Mouse (Mus musculus) hindbrain, embryonic 15.5 days (tissue): Measurements from ENCODE around the gene Bex6. TPM values are rescaled to one million over a fixed set of nuclear protein-coding genes. Genes with fewer than 3 reads are reported as not detected.

Experiments
- ATAC-seq: fragments of 200-750 bp; cut with Nextera tagmentation; 2 replicates; pipeline ENCODE4 v1.8.0; 2017; ENCODE audit warnings: low read depth, moderate number of reproducible peaks, moderate TSS enrichment; ENCODE audit not compliant: low FRiP score
- H3K27ac ChIP-seq: fragments of 300-500 bp; sonication (generic); replicated peaks from 2 replicates; pipeline ENCODE4 v1.5.1; 2015; ENCODE audit warnings: mild to moderate bottlenecking, inconsistent platforms
- H3K27me3 ChIP-seq: fragments of 300-500 bp; sonication (generic); 2 replicates; pipeline ENCODE4 v1.6.1; 2015; ENCODE audit warnings: control low read depth, inconsistent platforms
- H3K36me3 ChIP-seq: fragments of 300-500 bp; sonication (generic); 2 replicates; pipeline ENCODE4 v1.6.1; 2015; ENCODE audit warnings: control low read depth, inconsistent platforms
- H3K4me1 ChIP-seq: fragments of 300-500 bp; sonication (generic); replicated peaks from 2 replicates; pipeline ENCODE4 v1.6.1; 2015; ENCODE audit warnings: control low read depth, inconsistent platforms
- H3K4me2 ChIP-seq: fragments of 300-500 bp; sonication (generic); 2 replicates; pipeline ENCODE4 v1.6.1; 2015; ENCODE audit warnings: moderate library complexity, mild to moderate bottlenecking, inconsistent platforms
- H3K4me3 ChIP-seq: fragments of 300-500 bp; sonication (generic); 2 replicates; pipeline ENCODE4 v1.5.1; 2015; ENCODE audit warnings: mild to moderate bottlenecking, inconsistent platforms
- H3K9ac ChIP-seq: fragments of 300-500 bp; sonication (generic); 2 replicates; pipeline ENCODE4 v1.6.1; 2015; ENCODE audit warnings: inconsistent platforms
- H3K9me3 ChIP-seq: fragments of 300-500 bp; sonication (generic); 2 replicates; pipeline ENCODE4 v1.6.1; 2016; ENCODE audit warnings: control low read depth, inconsistent platforms
- WGBS: fragments of 180-500 bp; shearing (Covaris S2); methylation state at CpG from one replicate; pipeline ENCODE4 v1.1.7; 2015; 5-methylcytosine and 5-hydroxymethylcytosine counted together
- polyA plus RNA-seq: library from polyadenylated mRNA; unstranded; fragments of >200 nt; fragmentation: Nextera tagmentation; extraction: Ambion mirVana; gene quantifications from 2 replicates; pipeline ENCODE4 v1.2.1, GENCODE M21; 2015

Bex6 gene
- polyA plus RNA-seq, 1 experiment from 2014 or later: not detected

DNA sequence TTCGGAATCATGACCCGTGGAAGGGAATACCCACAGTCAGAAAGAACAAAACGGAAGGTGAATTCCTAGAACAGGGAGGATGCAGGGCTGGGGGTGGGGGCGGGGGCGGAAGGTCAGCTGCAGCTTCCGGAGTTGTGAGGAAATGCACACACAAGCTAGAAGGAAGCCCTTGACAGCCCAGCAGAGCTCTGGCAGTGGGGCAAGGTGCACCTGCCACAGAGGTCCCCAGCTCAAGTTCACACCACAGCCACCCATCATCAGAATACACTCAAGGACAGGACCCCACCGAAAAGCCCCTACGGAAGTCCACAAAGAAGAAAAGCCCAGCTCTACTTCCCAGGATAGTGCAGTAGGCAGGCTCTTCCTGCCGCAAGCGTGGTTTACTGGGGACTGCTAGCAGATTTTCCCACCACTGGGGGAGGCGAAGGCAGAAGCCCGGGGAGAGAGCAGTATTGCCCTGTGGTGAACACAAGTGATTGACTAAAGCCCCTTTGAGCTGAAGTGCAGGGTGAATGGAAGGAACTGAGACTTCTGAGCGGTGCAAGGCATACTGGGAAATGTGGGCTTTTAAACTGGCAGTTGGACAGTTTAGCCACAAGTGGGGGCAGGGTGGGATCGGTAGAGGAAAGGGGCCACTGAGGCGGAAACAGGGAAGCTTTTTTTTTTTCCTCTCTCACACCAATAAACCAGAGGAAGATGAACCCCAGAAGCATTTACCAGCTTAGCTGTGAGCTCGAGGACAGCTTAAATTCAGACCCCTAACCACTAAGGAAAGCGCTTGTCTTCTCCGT is 2.5 kb upstream of the Bex6 start:
- Histone ChIP-seq H3K27ac (no peak overlapping the region), H3K36me3 (no peaks in the 10 kb centered on the region), H3K4me3 (no peak overlapping the region), H3K9me3 (no peaks in the 10 kb centered on the region), H3K27me3 (no peaks in the 10 kb centered on the region), H3K4me2 (0 out of 2 replicates have a peak overlapping the region, but pooled peaks have one; percentile 14), H3K9ac (no peak overlapping the region), H3K4me1 (no peaks in the 10 kb centered on the region)
- WGBS: 57% methylated on average over 18 of the region's 18 CpGs
- no peak for ATAC-seq

DNA sequence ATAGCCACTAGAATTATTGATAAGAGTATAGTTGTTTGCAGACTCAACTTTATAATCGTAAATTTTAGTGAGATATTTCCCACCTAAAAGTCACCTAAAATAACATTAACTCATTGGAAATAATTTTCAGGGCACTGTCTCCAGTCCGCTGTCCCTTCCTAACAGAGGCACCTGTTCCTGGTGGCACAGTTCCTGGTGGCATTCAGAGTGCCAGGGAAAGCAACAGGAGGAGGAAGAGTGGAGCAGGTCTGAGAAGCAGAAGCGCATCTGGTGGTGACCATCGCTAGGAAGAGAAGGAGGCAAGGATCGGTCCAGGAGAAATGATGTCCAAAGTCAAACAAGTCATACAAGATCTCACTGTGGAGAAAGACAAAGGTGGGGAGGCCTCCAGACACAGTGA is 6.4 kb downstream of the Bex6 start:
- WGBS: 96% methylated on average over 5 of the region's 5 CpGs
- Histone ChIP-seq H3K4me1 (no peaks in the 10 kb centered on the region), H3K4me3 (no peak overlapping the region), H3K27me3 (no peaks in the 10 kb centered on the region), H3K9me3 (no peaks in the 10 kb centered on the region), H3K27ac (no peak overlapping the region), H3K4me2 (no peak overlapping the region), H3K9ac (no peak overlapping the region), H3K36me3 (no peaks in the 10 kb centered on the region)
- no peak for ATAC-seq

DNA sequence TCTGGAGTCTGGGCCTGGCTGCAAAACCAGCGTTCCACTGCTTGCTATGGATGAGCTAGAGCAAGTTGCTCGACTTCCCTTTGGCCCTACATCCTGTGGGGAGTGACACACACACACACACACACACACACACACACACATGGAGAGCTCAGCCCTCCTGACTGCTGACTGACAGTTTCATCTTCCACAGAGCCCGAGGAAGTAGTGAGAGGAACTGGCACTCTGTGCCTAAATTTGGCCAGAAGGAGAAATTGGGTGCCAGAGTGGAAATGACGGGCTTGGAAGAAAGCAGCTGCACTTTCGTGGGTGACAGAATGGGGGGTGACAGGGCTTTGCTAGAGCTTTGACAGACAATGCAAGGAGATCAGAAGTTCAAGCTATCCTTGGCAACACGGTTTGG is 9.5 kb downstream of the Bex6 start:
- H3K27ac ChIP-seq: no peak overlapping the region
- H3K4me3 ChIP-seq: no peak overlapping the region
- H3K4me2 ChIP-seq: no peak overlapping the region
- 61% methylated on average over 6 of the region's 6 CpGs for WGBS
- no peaks in the 10 kb centered on the region for H3K4me1 ChIP-seq
- no peaks in the 10 kb centered on the region for H3K9me3 ChIP-seq
- H3K27me3 ChIP-seq: no peaks in the 10 kb centered on the region
- no peak overlapping the region for H3K9ac ChIP-seq
- no peaks in the 10 kb centered on the region for H3K36me3 ChIP-seq
- no peak for ATAC-seq

DNA sequence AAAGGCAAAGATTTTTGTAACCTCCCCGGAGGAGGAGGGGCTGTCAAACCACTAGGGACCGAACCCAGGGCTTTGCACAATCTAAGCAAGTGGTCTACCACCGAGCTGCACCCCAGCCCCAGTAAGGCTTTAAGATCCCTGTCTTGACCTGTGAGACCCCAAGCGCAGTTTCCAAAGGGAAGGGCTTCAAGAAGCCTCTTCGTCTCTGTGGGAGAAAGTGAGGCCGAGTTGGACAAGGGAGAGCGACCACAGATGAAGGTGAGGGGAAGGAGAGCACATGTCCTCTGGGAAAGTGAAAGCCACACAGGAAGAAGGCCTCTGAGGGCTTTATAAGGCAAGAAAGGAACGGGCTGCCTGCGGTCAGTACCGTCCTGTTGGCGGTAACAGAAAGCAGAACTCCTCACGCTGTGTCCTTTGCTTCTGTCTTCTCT is 10.4 kb downstream of the Bex6 start:
- H3K4me1 ChIP-seq: no peaks in the 10 kb centered on the region
- no peak for ATAC-seq
- no peaks in the 10 kb centered on the region for H3K27me3 ChIP-seq
- H3K4me2 ChIP-seq: no peak overlapping the region
- no peak overlapping the region for H3K9ac ChIP-seq
- no peak overlapping the region for H3K4me3 ChIP-seq
- 62% methylated on average over 11 of the region's 12 CpGs for WGBS
- H3K36me3 ChIP-seq: no peaks in the 10 kb centered on the region
- H3K9me3 ChIP-seq: no peaks in the 10 kb centered on the region
- no peak overlapping the region for H3K27ac ChIP-seq

DNA sequence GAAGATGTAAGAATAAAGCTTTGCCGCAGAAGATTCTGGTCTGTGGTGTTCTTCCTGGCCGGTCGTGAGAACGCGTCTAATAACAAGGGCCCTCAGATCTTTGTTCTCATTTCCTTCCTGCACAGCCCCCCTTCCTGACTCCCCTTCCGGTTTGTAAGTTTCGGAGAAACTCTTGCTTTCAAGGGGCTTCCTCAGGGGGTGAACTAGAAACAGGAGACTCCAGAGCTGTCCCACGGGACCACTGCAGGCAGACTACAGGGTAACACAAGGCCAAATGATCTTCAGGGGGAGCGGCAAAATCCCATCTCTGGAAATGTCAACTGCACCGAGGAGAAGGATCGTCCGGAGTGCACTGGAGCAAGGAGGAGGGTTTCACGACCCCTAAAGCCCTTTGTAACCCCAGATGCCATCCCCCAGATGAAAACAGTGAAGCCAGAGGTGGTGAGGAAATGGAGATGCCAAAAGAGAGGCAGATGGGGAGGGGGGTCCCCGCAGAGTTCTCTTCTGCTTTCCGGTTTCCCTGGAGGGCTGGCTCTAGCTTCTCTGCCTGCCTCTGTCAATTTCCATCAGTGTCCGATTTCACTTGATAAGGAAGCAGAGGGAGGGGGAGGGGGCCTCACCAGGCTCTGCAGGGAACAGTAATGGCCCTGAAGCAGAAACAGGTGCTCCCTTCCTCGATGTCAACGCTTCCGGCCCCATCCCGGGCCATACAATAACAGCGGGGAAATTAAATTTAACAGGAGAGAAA is 20.8 kb downstream of the Bex6 start:
- Histone ChIP-seq H3K4me3 (peak overlapping the region; percentile 20), H3K9me3 (no peaks in the 10 kb centered on the region), H3K27ac (peak overlapping the region; percentile 70), H3K9ac (0 out of 2 replicates have a peak overlapping the region, but pooled peaks have one; percentile 16), H3K27me3 (no peaks in the 10 kb centered on the region), H3K4me1 (0 out of 2 replicates have a peak, but pooled peaks cover 5% of the 10 kb centered on the region), H3K4me2 (peak overlapping the region; percentile 47), H3K36me3 (no peaks in the 10 kb centered on the region)
- ATAC-seq: 0 out of 2 replicates have a peak, but pooled peaks have one; percentile 42
- whole genome bisulfite sequencing: 50% methylated on average over 21 of the region's 21 CpGs

DNA sequence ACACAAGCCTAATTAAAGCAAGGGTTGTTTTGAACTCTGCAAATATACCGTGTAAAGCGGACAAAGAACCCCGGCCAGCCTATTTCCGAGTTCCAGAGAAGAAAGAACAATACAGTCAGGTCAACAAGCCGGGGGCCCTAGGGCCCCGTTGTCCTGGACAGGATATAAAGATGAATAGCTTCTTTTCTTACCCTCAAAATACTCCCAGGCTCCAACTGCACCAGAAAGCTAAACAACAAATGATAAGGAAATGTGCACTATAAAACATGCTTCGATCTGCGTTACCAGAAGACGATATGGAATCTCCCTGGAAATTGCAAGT is 21.3 kb downstream of the Bex6 start:
- no peak overlapping the region for H3K9ac ChIP-seq
- ATAC-seq: 0 out of 2 replicates have a peak, but pooled peaks have one; percentile 8
- 0 out of 2 replicates have a peak overlapping the region, but pooled peaks have one; percentile 20 for H3K4me3 ChIP-seq
- peak overlapping the region; percentile 70; the same call in 1 of the 2 replicates for H3K27ac ChIP-seq
- H3K4me2 ChIP-seq: peak overlapping the region; percentile 47
- no peaks in the 10 kb centered on the region for H3K36me3 ChIP-seq
- no peaks in the 10 kb centered on the region for H3K27me3 ChIP-seq
- H3K9me3 ChIP-seq: no peaks in the 10 kb centered on the region
- 26% methylated on average over 9 of the region's 9 CpGs for WGBS
- H3K4me1 ChIP-seq: 0 out of 2 replicates have a peak, but pooled peaks cover 5% of the 10 kb centered on the region

DNA sequence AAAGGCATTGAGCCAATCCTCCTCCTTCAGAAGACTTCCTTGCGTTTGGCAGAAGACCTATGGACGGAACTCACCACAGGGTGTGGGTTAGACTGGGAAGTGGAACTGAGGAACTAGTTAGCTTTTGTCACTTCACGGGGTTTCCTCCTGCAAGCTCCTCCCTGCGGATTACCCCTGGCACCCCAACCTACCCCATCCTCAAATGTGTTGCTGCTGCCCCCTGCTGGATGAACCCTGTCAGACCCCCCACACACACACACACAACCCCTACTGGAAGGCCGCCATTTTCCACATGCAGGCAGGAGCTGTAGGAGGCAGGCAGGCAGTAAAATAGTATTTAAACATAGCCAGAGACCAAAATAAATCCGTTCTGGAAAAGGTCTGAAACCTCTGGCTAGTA is 23.1 kb downstream of the Bex6 start:
- ATAC-seq: no peak
- H3K9me3 ChIP-seq: no peaks in the 10 kb centered on the region
- H3K27me3 ChIP-seq: no peaks in the 10 kb centered on the region
- 83% methylated on average over 6 of the region's 6 CpGs for WGBS
- no peak overlapping the region for H3K4me3 ChIP-seq
- no peaks in the 10 kb centered on the region for H3K36me3 ChIP-seq
- H3K4me1 ChIP-seq: 0 out of 2 replicates have a peak, but pooled peaks cover 5% of the 10 kb centered on the region
- no peak overlapping the region for H3K9ac ChIP-seq
- H3K4me2 ChIP-seq: no peak overlapping the region
- no peak overlapping the region for H3K27ac ChIP-seq

DNA sequence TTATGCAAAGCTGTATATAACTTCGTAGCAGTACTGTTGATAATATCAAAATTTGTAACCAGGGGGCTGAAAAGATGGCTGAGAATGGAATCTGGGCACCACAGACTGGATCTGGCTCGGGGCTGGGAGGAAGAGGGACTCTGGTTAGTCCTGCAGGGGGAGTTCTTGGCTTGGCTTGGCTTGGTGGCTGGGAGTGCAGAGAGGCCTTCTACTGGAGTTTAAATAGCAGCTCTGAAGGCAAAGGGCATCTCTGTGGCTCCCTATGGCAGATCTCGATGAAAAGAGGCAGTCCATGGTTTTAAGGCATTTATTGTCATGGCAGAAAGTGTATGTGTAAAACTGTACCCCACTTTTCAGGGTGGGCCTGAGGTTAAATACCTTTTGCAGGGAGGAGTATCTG is 25.3 kb downstream of the Bex6 start:
- 0 out of 2 replicates have a peak, but pooled peaks cover 5% of the 10 kb centered on the region for H3K4me1 ChIP-seq
- no peak for ATAC-seq
- WGBS: 69% methylated on average over 3 of the region's 3 CpGs

DNA sequence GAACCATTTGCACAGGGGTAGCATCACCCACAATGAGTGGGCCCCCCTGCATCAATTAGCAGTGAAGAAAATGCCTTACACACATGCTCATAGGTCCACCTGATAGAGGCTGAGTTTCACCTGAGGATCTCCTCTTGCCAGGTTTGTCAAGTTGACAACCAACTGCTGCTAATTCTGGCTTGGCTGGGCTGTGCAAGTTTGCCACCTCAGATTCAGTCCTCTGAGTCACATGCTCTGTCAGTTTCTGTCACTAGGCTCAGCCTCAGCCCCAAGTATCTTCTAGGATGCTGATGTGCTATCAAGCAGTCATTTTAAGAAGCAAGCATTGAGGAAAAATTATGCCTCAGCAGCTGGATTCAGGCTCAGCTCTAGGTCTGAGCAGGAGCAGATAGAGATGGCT is 34.5 kb downstream of the Bex6 start:
- H3K4me2 ChIP-seq: no peak overlapping the region
- no peak overlapping the region for H3K27ac ChIP-seq
- H3K9ac ChIP-seq: no peak overlapping the region
- no peaks in the 10 kb centered on the region for H3K4me1 ChIP-seq
- ATAC-seq: no peak
- no peak overlapping the region for H3K4me3 ChIP-seq
- H3K36me3 ChIP-seq: no peaks in the 10 kb centered on the region
- no peaks in the 10 kb centered on the region for H3K9me3 ChIP-seq
- H3K27me3 ChIP-seq: no peaks in the 10 kb centered on the region

More for the DNA sequence above, 25.3 kb downstream of the Bex6 start:
- Histone ChIP-seq H3K9me3 (no peaks in the 10 kb centered on the region), H3K36me3 (no peaks in the 10 kb centered on the region), H3K4me3 (no peak overlapping the region), H3K9ac (no peak overlapping the region), H3K27ac (no peak overlapping the region), H3K4me2 (no peak overlapping the region), H3K27me3 (no peaks in the 10 kb centered on the region)

DNA sequence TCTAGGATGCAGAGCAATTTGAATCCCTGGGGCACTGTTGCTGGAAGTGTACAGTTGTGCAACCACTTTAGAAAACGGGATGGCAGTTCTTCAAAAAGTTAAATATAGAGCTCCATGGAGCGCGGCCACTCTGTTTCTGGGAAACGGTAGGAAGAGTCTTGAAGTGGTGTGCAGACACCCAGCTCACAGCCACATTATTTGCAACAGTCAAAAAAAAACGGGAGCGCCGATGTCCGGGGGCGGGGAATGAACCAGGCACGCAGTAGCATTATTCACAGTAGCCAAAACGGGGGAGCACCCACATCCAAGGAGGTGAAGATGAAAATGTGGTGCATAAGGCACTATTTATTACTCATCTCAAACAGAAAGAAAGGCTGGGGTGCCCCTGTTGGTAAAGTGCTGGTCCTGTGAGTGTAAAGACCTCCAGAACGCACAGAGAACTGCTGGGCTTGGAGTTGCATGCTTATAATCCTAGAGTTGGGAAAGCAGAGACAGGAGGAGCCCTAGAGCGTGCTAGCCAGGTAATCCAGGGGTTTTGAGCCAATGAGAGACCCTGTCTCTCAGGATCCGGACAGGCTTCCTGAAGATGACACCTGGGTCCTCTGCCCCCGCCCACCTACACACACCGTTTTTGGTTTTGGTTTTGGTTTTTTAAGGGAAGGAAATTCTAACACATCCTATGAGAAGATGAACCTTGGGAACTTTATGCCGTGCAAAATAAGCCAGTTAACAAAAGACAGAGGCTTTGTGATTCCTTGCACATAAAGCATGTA is 35.4 kb downstream of the Bex6 start:
- Histone ChIP-seq H3K9ac (no peak overlapping the region), H3K36me3 (no peaks in the 10 kb centered on the region), H3K27ac (no peak overlapping the region), H3K27me3 (no peaks in the 10 kb centered on the region), H3K4me3 (no peak overlapping the region), H3K4me1 (no peaks in the 10 kb centered on the region), H3K4me2 (no peak overlapping the region), H3K9me3 (no peaks in the 10 kb centered on the region)
- 81% methylated on average over 17 of the region's 17 CpGs for WGBS
- no peak for ATAC-seq

DNA sequence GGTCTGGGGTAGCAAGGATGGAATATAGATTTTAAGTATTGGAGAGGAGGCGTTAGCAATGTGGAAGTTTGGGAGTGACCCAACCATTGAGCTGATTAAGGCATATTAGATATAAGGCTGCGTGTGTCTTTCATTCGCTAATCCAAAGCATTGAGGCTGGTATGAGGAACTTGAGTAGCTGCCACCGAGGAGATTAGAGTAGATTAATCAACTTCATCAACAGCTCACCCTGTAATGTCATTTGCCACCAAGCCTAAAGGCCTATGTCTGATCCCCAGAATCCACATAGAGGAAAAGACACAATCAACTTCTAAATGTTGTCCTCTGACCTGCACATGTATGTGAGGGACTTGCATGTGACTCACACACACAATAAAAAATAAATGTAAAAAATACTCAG is 42.2 kb downstream of the Bex6 start:
- 88% methylated on average over 4 of the region's 4 CpGs for WGBS
- no peak overlapping the region for H3K4me3 ChIP-seq
- H3K9me3 ChIP-seq: no peaks in the 10 kb centered on the region
- H3K27me3 ChIP-seq: no peaks in the 10 kb centered on the region
- H3K27ac ChIP-seq: no peak overlapping the region
- no peak overlapping the region for H3K4me2 ChIP-seq
- no peaks in the 10 kb centered on the region for H3K4me1 ChIP-seq
- no peak overlapping the region for H3K9ac ChIP-seq
- H3K36me3 ChIP-seq: no peaks in the 10 kb centered on the region
- ATAC-seq: no peak

DNA sequence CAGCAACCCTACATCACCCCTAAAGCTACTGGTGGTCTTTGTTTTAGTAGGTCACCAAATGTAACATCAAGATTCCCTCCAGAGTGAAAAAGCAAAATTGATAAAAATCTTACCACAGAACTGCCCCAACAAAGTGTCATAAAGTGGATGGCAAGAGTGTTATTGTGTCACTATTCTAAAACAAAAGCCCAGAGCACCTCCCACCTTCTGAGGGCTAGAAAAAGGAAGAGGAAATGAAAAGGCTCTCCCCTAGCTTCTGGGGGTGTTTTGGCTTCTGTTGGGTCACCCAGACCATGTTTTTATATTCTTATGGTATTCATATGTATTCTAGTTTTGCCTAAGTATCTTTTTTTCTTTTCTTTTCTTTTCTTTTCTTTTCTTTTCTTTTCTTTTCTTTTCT is 42.8 kb downstream of the Bex6 start:
- no peaks in the 10 kb centered on the region for H3K9me3 ChIP-seq
- H3K4me2 ChIP-seq: no peak overlapping the region
- ATAC-seq: no peak
- H3K27ac ChIP-seq: no peak overlapping the region
- H3K9ac ChIP-seq: no peak overlapping the region
- H3K4me3 ChIP-seq: no peak overlapping the region
- no peaks in the 10 kb centered on the region for H3K27me3 ChIP-seq
- H3K4me1 ChIP-seq: no peaks in the 10 kb centered on the region
- H3K36me3 ChIP-seq: no peaks in the 10 kb centered on the region
